Mouse (Mus musculus): ENCODE data around the gene Foxp1. TPM values are rescaled to one million over a fixed set of nuclear protein-coding genes. Genes with fewer than 3 reads are reported as not detected.

Gene Foxp1
- total and polyA plus RNA-seq, 3 experiments, result 16.1 to 42.0 TPM; not detected in 1

DNA sequence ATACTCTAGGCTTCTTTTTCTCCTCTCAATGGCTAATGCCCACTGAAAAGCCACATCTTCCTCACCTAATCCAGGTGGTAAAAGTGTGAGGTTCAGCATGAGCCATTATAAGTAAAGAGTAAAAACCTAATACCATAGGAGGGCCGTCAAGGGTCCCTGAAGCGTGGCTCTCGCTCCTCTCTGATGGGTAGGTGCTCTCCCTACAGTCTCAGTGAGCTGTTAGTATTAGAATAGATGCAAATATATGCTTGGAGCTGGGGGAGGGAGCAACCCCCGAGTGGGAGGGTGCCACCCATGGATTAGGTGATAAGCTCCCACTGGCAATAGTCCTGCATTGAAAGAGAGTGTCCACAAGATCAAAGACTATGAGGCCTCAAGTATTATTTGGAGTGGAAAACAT is 527.6 kb downstream of the Foxp1 start:
- Histone ChIP-seq H3K4me3 (ENCODE audit: control insufficient read depth in 1 of 2, insufficient read depth in 1 of 2, low read depth in 2 of 2, low read length in 2 of 2) (no peak overlapping the region), H3K4me1 (ENCODE audit: control insufficient read depth in 1 of 2, insufficient read depth in 2 of 2, low read length in 2 of 2) (peaks cover 12 to 17% of the 10 kb centered on the region in 2 experiments), H3K27ac (ENCODE audit: control insufficient read depth, low read depth, low read length) (no peak overlapping the region), H3K9me3 (replicated peaks; ENCODE audit: insufficient read depth, low read length) (no peaks in the 10 kb centered on the region), H3K36me3 (ENCODE audit: control insufficient read depth in 1 of 2, insufficient read depth in 2 of 2, low read length in 2 of 2) (peaks cover 0 to 12% of the 10 kb centered on the region in 2 experiments; a peak in 2 of 4 replicates), H3K79me2 (ENCODE audit: control insufficient read depth, insufficient read depth, low read length, poor library complexity) (no peaks in the 10 kb centered on the region), H3K9ac (ENCODE audit: control insufficient read depth, low read depth, low read length, poor library complexity, severe bottlenecking) (no peak overlapping the region), H3K27me3 (ENCODE audit: control insufficient read depth in 1 of 2, insufficient read depth in 2 of 2, low read length in 2 of 2) (no peaks in the 10 kb centered on the region)
- TF ChIP-seq ZNF384 (IDR thresholded peaks at IDR 0.05; ENCODE audit: low read depth, low read length), result no peak
- TF ChIP-seq ZMIZ1 (IDR thresholded peaks at IDR 0.05; ENCODE audit: low read depth, low read length), result no peak
- no peak for TF ChIP-seq POLR2AphosphoS5 (IDR thresholded peaks at IDR 0.05; ENCODE audit: borderline replicate concordance, low read depth, low read length)
- TF ChIP-seq MYC (IDR thresholded peaks at IDR 0.05; ENCODE audit: low read depth, low read length), result no peak
- no peak for TF ChIP-seq MAZ (IDR thresholded peaks at IDR 0.05; ENCODE audit: low read depth, low read length)
- TF ChIP-seq SMC3 (IDR thresholded peaks at IDR 0.05; ENCODE audit: low read depth, low read length), result no peak
- no peak for TF ChIP-seq MEF2A (IDR thresholded peaks at IDR 0.05; ENCODE audit: extremely low read depth, insufficient replicate concordance, low read depth, low read length, poor library complexity, severe bottlenecking)
- no peak for TF ChIP-seq MAFK (IDR thresholded peaks at IDR 0.05; ENCODE audit: borderline replicate concordance, low read depth, low read length)
- TF ChIP-seq RAD21 (IDR thresholded peaks at IDR 0.05; ENCODE audit: low read depth, low read length), result no peak
- TF ChIP-seq USF1 (IDR thresholded peaks at IDR 0.05; ENCODE audit: low read depth, low read length), result no peak
- no peak for TF ChIP-seq TAL1 (IDR thresholded peaks at IDR 0.05; ENCODE audit: low read length)
- no peak for TF ChIP-seq E2F4 (IDR thresholded peaks at IDR 0.05; ENCODE audit: borderline replicate concordance, low read depth, low read length)
- TF ChIP-seq HCFC1 (IDR thresholded peaks at IDR 0.05; ENCODE audit: low read depth, low read length), result no peak
- no peak for TF ChIP-seq EP300 (IDR thresholded peaks at IDR 0.05; ENCODE audit: low read depth in 1 of 2, low read length in 2 of 2)
- TF ChIP-seq MXI1 (IDR thresholded peaks at IDR 0.05; ENCODE audit: low read depth, low read length), result no peak
- TF ChIP-seq MYB (IDR thresholded peaks at IDR 0.05; ENCODE audit: low read depth, low read length), result no peak
- TF ChIP-seq RCOR1 (IDR thresholded peaks at IDR 0.05; ENCODE audit: low read depth, low read length), result no peak
- TF ChIP-seq ELF1 (IDR thresholded peaks at IDR 0.05; ENCODE audit: low read depth, low read length), result no peak
- DNase-seq (ENCODE audit: low read depth, low spot score), result no peak

DNA sequence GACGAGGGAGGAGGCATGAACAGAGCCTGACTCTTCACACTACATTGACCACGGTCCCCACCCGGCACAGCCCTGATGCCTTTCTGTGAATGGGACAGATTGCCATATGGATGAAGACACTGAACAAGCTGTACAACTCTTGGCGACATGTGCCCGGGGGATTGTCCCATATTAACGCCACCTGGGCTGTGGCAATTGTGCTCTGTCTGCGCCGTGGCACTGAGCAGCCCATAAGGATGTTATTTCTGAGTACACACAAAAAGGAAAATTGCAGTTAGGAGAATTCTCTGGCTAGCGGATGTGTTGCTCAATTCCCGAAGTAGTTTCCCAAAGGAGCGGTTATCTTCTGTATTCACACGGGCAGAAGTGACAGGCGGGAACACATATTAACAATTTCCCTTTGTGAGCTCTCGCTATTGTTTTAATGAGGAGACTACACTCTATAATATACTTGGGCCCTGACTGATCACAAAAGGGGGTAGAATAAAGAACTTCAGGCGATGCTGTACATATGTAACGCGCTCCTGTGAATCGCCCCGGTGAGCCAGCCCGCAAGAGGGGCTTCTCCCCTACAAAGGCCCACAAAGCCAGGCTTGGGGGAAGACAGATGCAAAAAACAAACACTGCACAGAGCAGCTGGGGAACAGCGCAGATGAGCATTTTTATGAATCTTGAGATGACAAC is 528.3 kb downstream of the Foxp1 start:
- H3K4me3 ChIP-seq (ENCODE audit: control insufficient read depth in 1 of 2, insufficient read depth in 1 of 2, low read depth in 2 of 2, low read length in 2 of 2), result no peak overlapping the region
- no peaks in the 10 kb centered on the region for H3K79me2 ChIP-seq (ENCODE audit: control insufficient read depth, insufficient read depth, low read length, poor library complexity)
- DNase-seq (ENCODE audit: low read depth, low spot score), result no peak
- H3K4me1 ChIP-seq (ENCODE audit: control insufficient read depth in 1 of 2, insufficient read depth in 2 of 2, low read length in 2 of 2), result peaks cover 12 to 17% of the 10 kb centered on the region in 2 experiments
- no peak overlapping the region for H3K9ac ChIP-seq (ENCODE audit: control insufficient read depth, low read depth, low read length, poor library complexity, severe bottlenecking)
- no peaks in the 10 kb centered on the region for H3K9me3 ChIP-seq (replicated peaks; ENCODE audit: insufficient read depth, low read length)
- no peak for TF ChIP-seq ZC3H11A (IDR thresholded peaks at IDR 0.05; ENCODE audit: low read depth, low read length)
- TF ChIP-seq TBP (IDR thresholded peaks at IDR 0.05; ENCODE audit: low read depth, low read length), result no peak
- no peak for TF ChIP-seq POLR2AphosphoS5 (IDR thresholded peaks at IDR 0.05; ENCODE audit: borderline replicate concordance, low read depth, low read length)
- TF ChIP-seq POLR2A (IDR thresholded peaks at IDR 0.05; ENCODE audit: control insufficient read depth in 1 of 2, insufficient read depth in 1 of 2, low read depth in 1 of 2, low read length in 2 of 2, poor library complexity in 1 of 2), result no peak
- no peak for TF ChIP-seq MEF2A (IDR thresholded peaks at IDR 0.05; ENCODE audit: extremely low read depth, insufficient replicate concordance, low read depth, low read length, poor library complexity, severe bottlenecking)
- no peak for TF ChIP-seq UBTF (IDR thresholded peaks at IDR 0.05; ENCODE audit: borderline replicate concordance, insufficient read depth, low read depth, low read length)
- no peak for TF ChIP-seq JUND (IDR thresholded peaks at IDR 0.05; ENCODE audit: low read depth, low read length)
- TF ChIP-seq TAL1 (IDR thresholded peaks at IDR 0.05; ENCODE audit: low read length), result no peak
- TF ChIP-seq CHD2 (IDR thresholded peaks at IDR 0.05; ENCODE audit: low read length), result no peak
- TF ChIP-seq NELFE (IDR thresholded peaks at IDR 0.05; ENCODE audit: low read depth, low read length), result no peak
- H3K27ac ChIP-seq (ENCODE audit: control insufficient read depth, low read depth, low read length), result no peak overlapping the region
- no peaks in the 10 kb centered on the region for H3K27me3 ChIP-seq (ENCODE audit: control insufficient read depth in 1 of 2, insufficient read depth in 2 of 2, low read length in 2 of 2)
- H3K36me3 ChIP-seq (ENCODE audit: control insufficient read depth in 1 of 2, insufficient read depth in 2 of 2, low read length in 2 of 2), result peaks cover 0 to 12% of the 10 kb centered on the region in 2 experiments; a peak in 2 of 4 replicates

Measured in MEL (cell line).